Mouse (Mus musculus): ENCODE data around the gene Mrvi1.

The Mrvi1 gene

GRCm38 (mm10) chr7:110823995-110824953, 158.0 kb downstream of the Mrvi1 start:
- DNase-seq (ENCODE audit: low spot score) = no peak

DNA sequence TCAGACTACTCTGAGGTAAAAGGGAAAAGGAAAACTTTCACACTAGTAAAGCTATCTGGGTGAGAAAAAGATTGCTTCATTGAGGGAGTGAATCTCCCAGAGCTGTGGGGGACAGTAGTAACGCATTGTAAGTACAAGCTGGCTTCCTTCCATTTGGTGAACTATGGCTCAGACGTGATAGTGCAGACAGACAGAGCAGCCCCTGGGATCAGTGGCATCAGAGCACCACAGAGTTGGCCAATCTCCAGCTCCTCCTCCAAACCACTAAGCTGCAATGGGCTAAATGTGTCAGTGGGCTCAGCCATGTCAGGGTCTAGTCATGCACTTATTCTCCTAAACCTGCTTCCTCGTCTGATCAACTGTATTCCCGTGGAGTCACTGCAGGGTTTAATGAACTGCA, 158.7 kb downstream of the Mrvi1 start:
- no peak for DNase-seq (ENCODE audit: low spot score)

DNA sequence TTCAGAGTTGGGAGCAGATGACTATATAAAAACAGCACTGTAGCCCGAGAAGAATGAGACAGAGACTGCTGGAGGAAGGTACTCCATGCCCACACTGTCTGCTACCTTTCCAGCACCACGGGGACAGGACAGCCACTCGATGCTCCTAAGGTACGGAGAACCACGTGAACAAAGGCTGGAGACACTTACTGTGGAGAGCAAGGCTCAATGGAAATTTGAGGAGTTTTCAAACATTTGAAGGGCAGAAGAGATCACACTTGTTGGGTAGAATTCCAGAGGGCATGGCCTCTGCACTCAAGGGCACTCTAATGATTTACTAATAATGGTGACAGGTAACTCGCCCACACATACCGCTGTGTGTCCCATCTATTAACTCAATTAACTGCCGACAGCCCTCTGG, 159.2 kb downstream of the Mrvi1 start:
- no peak for DNase-seq (ENCODE audit: low spot score)

DNA sequence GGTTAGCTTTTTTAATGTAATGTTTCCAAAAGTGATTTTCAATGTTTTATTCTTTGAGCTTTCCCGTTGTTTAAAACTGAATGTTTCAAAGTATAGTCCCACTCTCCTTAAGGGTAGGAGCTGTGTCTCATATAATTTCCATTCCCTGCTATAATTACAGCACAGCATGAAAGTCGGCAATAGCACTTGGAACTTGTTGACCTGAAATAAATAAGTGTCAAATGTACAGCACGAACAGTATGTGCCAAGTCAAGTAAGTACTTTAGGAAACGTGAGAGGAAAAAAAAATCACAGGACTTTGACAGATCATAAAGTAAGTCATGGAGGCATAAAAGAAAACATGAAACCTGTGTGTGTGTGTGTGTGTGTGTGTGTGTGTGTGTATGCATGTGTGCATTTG, 160.2 kb downstream of the Mrvi1 start:
- DNase-seq (ENCODE audit: low spot score) = no peak

GRCm38 (mm10) chr7:110821653-110822052, 160.6 kb downstream of the Mrvi1 start:
- DNase-seq (ENCODE audit: low spot score) = no peak

- DNase-seq (ENCODE audit: low spot score) = no peak
These were observed 161.2 kb downstream of the Mrvi1 start for GRCm38 (mm10) chr7:110821068-110821467.

DNA sequence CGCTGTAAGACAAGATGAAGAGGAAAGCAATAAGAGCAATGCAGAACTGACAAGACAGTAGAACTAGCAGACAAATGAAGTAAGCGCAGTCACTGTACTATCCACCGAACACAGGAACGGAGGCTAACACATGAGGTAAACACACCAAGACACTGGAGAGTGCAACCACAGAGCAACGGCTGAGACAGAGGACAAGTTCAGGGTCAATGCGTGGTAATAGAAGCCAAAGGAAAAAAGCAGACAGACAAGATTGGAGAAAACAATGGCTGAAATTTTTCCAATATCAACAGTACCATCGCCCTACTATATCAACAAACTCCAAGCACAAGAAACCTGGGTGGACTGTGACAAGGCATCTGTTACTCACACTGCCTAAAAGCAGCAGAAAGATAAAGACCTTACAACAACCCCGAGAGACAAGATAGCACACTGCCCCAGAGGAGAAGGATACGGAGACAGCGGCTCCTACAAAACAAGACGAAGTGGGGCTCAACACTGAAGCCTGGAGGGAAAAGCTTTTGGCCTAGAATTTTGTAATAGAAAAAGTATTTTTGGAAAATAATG, 163.4 kb downstream of the Mrvi1 start:
- no peak for DNase-seq (ENCODE audit: low spot score)
